Mouse (Mus musculus) cerebral cortex, adult 2 months (tissue): ENCODE data around the gene Msh4.

Source experiments
- WGBS: fragments of 180-500 bp; shearing (Covaris S2); methylation state at CpG from one replicate; pipeline ENCODE4 v1.1.7; 2018; 5-methylcytosine and 5-hydroxymethylcytosine counted together

The Msh4 gene

DNA sequence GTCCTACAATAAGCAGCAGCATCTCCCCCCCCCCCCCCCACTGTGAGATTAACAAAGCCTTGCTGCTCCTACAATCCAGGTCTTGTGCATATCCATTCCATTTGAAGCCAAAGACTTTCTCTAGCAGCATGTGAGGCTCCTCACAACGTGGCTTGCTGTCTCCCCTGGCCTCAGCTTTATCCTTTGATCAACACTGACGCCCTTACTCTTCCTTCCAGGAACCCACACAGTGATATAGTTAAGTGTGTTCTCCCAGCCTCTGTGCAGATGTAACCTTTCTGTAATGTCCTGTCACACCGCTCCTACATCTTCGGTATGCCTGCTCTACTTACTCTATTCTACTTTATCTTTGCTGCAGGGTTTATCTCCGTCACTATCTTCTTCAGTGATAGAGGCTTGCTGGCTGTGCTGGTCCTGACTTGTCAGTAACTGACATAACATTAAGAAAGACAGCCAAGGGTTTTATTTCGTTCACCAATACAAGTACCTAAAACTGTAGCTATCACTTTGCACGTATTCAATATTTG is 58.7 kb downstream of the Msh4 start:
- WGBS, result 88% methylated on average over 7 of the region's 7 CpGs

DNA sequence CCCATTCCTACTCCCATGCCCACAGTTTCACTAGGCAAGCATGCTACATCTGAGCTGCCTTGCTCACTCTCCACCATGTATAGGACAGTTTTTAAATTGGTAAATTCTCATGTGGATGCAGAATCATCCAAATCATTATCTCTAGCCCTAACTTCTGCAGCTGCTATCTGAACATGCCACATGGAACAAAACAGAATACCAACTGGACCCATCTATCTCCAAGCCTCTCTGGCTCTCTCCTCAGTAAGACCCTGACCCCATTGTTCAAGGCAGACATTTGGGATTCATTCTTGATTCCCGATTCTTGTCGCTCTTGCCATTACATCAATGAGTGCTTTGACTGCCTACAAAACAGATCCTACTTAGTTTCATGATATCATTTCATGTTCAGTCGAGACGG is 59.8 kb downstream of the Msh4 start:
- 84% methylated on average over 4 of the region's 4 CpGs for WGBS

DNA sequence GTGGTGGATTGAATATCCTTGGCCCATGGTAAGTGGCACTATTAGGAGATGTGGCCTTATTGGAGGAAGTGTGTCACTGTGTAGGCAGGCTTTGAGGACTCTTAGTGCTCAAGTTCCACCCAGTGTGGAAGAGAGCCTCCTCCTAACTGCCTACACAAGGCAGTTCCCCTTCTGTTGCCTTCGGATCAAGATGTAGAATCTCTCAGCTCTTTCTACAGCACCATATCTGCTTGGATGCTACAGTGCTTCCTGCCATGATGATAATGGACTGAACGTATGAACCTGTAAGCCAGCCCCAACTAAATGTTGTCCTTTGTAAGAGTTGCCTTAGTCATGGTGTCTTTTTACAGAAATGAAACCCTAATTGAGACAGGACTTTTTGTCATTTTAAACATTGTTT is 60.4 kb downstream of the Msh4 start:
- 70% methylated on average over 2 of the region's 2 CpGs for WGBS

DNA sequence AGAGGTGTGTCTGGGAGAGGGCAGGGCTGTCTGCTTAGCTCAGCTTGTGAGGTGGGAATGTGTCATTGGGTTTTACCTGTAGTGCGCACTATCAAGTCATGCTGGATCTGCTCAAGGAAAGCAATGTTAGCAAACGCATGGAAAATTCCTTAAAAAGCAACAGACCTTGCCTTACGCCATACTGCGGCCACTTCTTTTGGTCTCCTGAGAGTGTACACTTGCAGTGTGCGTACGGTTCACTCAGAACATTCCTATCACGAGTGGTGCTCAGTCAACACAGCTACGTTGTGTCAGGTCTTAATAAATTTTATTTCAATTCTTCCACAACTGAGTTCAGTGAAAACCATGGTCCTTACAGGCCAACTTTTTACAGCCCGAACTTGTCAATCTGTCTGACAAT is 61.2 kb downstream of the Msh4 start:
- 96% methylated on average over 9 of the region's 9 CpGs for WGBS

DNA sequence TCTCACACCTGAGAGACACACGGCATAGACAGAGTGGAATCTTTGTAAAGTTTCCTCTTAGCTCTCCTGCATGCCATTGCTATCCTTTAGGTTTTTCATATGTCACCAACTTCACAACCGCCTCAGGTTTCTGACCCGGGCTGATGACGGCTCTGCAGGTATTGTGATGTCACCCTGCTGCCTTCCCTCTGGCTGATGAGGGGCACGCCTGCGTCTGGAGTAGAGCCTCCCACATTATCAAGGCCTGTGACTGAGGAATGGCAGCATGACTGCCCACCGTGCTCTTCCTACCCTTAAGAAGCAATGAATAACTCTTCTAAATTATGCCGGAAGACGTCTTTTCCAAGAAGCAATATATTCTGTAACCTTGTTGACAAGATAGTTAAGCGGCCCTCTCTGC is 61.9 kb downstream of the Msh4 start, which contains the start of gene Asb17:
TSS of gene Asb17 (plus strand) at position 180 of the 400 bp plus-strand sequence.
- 93% methylated on average over 10 of the region's 10 CpGs for WGBS

DNA sequence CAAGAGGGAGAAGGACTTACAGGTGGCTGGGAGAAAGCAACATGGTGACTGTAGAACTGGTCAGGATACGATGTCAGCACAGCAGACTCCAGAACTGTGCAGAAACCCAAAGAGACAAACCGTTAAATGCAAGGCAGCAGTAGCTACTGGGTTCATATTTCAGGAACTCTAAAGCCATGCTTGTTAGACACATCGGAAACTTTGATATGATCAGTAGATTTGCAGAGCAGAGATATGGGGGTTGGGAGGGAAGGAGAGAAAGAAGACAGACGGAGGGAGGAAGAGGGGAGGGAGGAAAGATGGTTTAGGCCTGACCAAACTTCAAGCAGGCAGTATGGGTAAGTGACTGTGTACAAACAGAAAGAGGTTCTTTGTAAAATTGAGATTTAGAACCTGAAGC is 68.3 kb downstream of the Msh4 start:
- WGBS, result 87% methylated on average over 4 of the region's 4 CpGs

DNA sequence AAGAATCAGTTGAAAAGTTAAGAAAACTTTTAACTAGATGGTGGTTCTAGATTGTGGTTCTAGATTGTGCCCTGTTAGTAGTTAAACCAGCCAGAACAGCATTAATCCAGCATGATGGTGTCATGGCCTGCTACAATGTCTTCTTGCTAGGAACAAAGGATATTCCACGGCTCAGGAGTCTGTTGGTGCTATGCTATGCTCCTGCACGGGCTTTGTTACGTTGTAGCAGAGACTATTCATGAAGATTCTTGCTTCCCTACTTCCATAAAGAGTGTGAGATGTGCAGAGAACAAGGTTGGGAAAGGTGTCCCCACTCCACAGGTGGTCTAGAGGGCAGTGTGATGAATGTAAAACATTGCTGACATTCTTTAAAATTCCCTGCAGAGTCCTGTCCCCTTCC is 69.6 kb downstream of the Msh4 start:
- 86% methylated on average over 3 of the region's 3 CpGs for WGBS

DNA sequence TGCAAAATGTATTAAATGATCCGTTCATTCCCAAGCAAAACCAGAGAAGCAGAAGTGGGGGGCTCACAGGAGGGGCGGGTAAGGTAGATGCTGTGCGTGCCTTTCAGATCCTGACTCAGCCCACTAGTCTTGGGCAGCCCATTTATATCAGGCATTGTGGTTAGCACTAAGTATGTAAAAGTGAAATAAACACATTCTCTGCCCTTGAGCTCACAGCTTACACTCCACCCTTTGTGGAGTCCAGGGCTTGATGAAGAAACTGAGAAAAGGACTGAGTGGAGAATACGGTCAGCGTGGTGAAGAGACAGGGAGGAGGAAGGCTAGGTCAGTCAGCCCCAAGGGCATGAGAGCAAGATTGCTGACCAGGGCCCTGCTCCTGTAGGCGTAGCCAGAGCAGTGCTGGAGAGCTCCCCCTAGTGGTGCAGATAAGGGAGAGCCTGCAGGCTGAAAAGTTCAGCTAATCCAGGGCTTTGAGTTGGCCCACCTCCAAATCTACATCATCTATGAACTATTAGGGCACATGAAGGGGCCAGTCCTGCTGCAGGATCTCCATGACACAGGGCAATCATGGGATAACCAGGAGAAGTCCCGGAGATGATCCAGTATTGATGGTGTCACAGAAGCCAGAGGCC is 70.4 kb downstream of the Msh4 start:
- 73% methylated on average over 7 of the region's 7 CpGs for WGBS

DNA sequence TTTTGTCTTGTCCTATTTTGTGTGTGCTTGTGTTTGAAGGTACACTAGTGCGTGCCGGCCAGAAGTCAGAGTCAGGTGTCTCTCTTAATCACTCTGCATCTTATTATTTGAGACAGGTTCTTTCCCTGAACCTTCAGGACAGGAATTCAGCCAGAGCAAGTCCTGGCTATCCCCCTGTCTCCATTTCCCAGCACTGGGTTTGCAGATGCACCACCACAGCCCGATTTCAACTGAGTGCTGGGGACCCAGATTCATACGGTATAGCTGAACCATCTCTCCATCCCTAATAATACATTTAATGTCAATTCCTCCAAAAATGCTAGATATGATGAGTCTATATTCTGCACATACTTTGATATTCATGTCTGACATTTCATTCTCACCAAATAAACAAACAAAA is 71.9 kb downstream of the Msh4 start:
- WGBS, result 89% methylated on average over 4 of the region's 4 CpGs

DNA sequence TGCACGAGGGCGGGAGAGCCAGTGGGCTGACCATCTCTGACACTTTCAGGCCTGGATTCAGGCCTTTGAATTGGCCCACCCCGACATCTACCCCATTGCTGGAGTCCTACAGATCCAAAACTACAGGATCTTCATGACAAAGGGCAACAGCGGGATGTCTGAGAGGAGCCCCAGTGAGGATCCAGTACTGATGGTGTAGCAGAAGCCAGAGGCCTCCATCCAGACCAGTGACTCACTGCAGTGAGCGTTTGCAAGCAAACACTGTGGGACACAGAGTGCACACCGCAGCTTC is 73.3 kb downstream of the Msh4 start:
- 82% methylated on average over 6 of the region's 6 CpGs for WGBS

DNA sequence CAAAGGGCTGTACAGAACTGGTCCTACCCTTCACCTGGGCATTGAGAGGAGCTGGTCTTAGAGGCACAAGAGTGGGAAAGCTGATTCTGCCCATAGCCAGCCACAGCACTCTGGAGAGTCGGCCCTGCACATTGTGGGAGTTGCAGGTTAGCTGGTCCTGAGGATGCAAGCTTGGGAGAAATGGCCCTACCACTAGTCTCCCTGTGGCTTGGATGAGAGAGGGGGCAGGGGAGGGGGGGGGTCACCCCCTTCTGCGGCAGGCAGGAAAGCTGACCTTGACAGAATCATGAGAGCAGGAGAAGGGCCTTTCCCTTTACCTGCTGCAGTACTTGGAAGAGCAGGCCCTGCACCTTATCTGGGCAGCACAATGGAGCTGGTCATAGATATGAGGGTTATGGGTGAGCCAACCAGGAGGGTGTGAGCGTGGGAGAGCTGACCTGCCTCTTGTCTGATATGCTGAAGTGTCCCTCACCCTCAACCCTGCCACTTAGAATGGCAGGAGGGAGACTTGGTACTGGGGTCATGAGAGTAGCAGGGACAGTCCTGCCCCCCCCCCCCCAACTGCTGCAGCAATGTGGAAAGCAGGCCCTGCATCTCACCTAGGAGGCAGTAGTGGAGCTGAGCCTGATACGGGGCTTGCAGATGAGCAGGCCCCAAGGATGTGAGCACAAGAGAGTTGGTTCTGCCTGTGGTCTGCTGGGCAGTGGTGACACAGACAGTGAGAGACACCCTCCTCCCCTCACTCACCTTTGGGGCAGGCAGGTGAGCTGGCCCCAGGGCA is 73.9 kb downstream of the Msh4 start:
- 87% methylated on average over 4 of the region's 4 CpGs for WGBS

DNA sequence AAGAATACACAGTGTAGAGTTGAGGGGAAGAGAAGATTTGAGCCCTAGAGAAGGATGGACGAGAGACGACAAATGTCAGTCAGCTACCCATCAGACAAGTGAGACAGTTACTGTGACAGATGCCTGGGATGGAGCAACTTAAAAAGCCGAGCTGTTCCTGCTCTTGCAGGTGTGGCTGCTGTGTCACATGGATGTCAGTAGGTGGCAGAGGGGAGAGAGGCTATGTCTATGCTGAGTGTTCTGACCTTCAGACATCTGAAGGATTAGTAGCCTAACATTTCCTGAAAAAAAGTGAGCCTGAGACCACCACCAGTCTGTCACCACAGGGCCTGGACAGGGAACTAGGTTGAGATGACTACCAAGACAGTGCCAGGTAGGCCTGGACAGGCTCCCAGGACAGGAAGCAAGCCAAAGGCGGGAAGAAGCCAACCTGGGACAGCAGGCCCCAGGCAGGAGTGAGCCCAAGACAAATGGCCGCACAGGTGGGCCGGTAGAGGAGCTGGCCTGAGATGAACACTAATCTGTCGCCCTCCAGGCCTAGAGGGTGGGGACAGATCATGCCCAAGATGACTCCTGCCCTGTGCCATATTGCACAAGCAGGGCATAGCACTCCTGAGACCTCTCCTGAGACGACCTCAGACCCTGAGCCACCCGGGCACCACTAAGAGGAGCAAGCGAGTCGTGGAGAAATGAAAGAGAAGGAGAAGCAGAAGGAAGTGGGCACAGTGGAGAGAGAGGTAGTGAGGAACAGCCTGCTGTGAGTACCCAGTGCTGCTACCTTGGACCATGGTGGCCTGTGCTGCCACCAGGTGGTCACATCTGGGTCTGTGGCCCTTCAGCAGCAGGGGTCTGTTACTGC is 74.7 kb downstream of the Msh4 start:
- 81% methylated on average over 11 of the region's 11 CpGs for WGBS

DNA sequence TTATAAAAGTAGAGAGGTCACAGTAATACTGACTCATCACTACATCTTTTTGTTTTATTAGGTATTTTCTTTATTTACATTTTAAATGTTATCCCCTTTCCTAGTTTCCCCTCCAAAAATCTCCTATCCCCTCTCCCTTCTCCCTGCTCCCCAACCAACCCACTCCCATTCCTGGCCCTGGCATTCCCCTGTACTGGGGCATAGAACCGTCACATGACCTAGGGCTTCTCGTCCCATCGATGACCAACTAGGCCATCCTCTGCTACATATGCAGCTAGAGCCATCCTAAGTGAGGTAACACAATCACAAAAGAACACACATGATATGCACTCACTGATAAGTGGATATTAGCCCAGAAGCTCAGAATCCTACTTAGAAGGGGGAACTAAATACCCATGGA is 76.2 kb downstream of the Msh4 start:
- 98% methylated on average over 3 of the region's 3 CpGs for WGBS

DNA sequence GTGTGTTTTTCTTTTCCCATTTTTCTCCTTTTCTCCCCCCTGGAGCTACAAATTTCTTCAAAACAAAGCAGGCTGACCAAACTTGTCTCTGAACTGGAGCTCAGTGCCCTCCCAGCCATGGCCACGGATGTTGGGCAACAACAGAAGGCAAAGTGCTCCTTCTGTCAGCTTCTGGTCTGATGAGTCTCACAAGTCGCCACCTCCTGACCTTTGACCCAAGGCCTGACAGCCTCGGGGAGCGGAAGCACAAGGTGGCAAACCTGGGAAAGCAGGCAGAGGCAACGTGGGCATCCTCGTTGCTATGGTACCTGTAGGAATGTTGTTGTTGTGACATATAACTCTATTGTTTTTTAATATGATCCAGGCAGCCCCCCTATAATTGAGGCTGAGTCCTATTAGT is 79.3 kb downstream of the Msh4 start:
- WGBS, result 72% methylated on average over 6 of the region's 6 CpGs

DNA sequence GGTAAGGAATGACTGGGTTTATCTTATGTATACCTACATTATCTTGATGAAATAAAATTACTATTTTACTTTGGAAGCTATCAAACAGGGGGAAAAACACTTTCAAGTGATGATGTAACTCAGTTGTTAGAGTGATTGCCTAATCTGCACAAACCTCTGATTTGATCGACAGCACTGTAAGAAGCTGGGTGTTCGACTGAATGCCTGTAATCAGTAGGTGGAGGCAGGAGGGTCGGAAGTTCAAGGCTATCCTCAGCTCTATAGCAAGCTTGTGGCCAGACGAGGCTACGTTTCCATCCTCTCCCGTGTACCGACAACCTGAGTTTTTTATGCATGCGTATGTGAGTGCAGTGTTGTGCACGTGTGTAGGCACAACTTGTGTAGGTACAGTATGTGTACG is 80.7 kb downstream of the Msh4 start:
- WGBS, result 95% methylated on average over 10 of the region's 10 CpGs

DNA sequence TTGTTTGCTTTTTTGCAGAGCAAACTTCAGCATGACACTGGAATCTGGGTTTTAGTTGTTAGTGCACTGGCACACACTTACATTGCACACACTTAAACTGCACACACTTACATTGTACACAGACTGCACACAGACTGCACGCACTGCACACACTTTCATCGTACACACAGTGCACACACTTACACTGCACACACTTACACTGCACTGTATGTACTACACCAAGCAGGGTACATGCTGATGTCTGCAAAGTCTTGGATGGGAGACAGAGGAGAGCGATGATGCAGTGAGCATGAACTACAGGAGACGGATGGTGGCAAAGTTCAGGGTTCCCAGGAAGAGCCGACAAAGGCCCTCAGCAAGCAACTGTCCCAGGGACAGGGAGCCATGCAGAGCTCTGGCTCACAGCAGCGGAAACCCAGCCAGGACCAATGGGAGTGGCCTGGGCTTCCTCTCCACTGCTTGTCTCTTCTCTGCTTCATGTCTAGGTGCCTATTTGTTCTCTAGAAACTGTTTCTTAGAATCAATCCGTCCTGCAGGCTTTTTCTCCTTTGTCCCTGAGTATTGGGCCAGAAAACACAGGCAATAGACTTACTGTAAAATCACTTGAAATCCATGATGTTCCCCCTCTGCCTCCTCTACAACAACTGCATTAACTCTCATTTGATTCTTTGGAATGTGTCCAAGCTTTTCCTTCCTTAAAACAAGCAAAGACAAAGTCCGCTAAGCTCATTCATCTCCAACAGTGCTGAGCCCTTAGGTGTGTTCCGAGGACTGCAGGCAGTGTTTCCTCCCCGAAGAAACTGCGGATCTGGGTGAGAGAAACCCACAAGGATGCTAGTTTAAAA is 82.0 kb downstream of the Msh4 start:
- 73% methylated on average over 11 of the region's 11 CpGs for WGBS

DNA sequence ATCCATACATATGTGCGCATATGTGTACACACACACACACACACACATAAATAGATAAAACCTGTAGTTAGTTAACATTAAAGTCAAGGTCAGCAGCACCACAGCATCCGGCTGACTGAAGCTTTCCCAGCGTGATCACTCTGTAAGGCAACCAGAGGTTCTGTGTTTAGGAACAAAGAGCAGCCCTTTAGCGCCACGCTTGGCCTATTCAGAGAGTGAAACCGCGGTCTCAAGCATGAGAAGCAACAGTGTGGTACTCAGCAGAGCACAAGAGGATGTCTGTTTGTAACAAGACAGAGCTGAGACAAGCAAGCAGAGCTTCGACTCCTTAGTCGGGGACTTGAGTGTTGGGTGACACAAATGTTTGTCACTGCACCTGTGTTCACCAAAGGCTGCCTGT is 86.5 kb downstream of the Msh4 start:
- 80% methylated on average over 9 of the region's 9 CpGs for WGBS

DNA sequence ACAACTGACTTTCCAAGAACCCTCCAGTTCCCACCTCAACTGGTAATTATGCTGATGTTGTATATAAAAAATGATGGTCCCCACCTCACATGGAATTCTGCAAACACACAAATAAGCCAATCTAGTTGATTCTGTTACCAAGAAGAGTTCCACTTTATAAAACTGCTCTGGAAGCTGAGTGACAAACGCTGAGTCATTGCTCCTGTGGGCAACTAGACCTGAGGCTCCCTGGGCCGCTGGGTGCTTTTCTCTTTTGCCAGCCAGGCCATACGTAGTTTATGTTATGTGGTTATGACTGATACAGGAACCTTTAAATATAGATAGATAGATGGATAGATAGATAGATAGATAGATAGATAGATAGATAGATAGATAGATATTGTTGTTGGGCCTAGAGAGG is 87.2 kb downstream of the Msh4 start:
- 92% methylated on average over 3 of the region's 3 CpGs for WGBS

DNA sequence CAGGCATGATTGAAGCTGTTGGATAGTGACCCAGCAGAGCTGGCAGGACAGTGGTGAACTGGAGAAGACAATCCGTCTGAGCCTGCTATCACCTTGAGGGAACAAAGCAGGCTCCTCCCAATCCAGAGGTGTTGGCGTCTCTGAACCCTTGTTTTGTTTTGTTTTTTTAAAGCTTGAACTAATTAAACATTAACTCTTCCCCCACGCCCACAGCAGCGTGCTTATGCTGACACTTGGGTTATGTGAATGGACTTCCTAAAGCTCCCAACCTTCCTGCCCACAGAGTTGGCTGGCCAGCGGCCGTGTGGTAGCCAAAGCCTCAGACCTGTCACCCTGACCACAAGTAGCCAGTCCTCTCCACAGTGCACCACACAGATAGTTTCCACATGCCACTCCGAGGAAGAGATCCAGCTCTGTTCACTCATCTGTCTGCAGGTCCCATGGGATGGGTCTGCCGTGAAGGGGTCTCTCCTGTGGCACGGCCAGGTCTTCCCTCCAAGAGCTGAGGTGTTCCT is 88.5 kb downstream of the Msh4 start:
- WGBS, result 88% methylated on average over 9 of the region's 9 CpGs

DNA sequence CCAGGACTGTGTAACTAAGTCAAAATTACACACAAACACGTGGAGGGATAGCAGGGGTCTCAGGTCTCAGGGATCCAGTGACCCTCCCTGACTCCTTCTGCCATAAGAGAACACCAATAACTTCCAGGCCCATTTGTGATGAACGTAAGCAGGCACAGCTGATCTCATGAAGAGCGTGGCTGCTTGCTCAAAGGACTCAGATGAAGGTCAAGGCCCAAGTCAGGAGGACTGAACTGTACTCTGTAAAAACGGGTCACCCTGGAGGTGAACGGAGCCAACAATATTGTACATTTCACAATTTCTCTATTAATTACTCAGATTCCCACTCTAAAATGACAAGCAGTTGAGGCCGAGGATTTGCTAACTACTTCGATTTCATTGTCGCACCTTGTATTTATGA is 91.9 kb downstream of the Msh4 start:
- WGBS, result 95% methylated on average over 8 of the region's 8 CpGs

DNA sequence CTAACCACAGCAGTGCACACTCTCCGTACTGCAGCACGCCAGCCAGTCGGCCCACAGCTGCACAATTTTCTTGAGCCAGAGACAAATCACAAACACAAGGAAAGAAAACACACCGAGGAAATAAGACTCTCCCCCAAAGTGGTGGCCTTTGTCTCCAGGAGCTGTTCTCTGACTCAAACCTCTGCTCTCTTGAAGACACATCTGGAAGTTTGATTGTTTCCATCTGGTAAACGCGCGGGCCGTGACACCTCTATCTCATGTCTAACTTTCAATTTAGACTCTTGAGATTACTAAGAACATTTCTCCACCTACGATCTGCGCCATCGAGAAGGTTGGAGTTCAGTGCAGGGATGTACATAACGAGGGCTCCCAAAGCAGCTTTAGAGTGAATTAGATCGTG is 97.5 kb downstream of the Msh4 start:
- 91% methylated on average over 13 of the region's 13 CpGs for WGBS
